Mouse (Mus musculus): ENCODE results near the gene Sf3a3. TPM values are rescaled to one million over a fixed set of nuclear protein-coding genes. Genes with fewer than 3 reads are reported as not detected.

Sf3a3 gene
- 37.1 and 37.2 TPM in 2 replicates for polyA plus RNA-seq (2015; fragmentation: Nextera tagmentation; extraction: Ambion mirVana)

- Histone ChIP-seq H3K4me1 (ENCODE audit: insufficient read depth) (peaks cover 16% of the 10 kb centered on the region), H3K27ac (ENCODE audit: low read depth) (peak within 1 kb of the TSS; percentile 61), H3K36me3 (replicated peaks; ENCODE audit: insufficient read depth, low read length) (peaks cover 33% of the 10 kb centered on the region), H3K27me3 (ENCODE audit: insufficient read depth, low read length) (no peaks in the 10 kb centered on the region), H3K4me2 (ENCODE audit: low read depth, low read length) (peak within 1 kb of the TSS; percentile 77), H3K4me3 (ENCODE audit: low read depth, low read length) (peak within 1 kb of the TSS; percentile 87), H3K9ac (replicated peaks) (peak within 1 kb of the TSS; percentile 87), H3K9me3 (ENCODE audit: low read length) (no peaks in the 10 kb centered on the region)
- under 1% methylated on average over 56 of the region's 57 CpGs for WGBS (ENCODE audit: insufficient replicate concordance)
- DNase-seq (peak; percentile 95), ATAC-seq (peak; percentile 90)
- TF ChIP-seq CTCF (IDR thresholded peaks at IDR 0.05; ENCODE audit: low read depth) (peak; percentile 94), EP300 (IDR thresholded peaks at IDR 0.05; ENCODE audit: low read depth) (0 out of 2 replicates have a peak, but pooled peaks have one; percentile 37)
These were observed at the start of gene Sf3a3 for GRCm38 (mm10) chr4:124714545-124715481. Sf3a3 (plus strand) TSS chr4:124714776.

GRCm38 (mm10) chr4:124667476-124668033 lies 47.0 kb upstream of the Sf3a3 start:
- ATAC-seq: no peak
- peaks cover 38% of the 10 kb centered on the region for H3K27me3 ChIP-seq (ENCODE audit: insufficient read depth, low read length)
- 36% methylated on average over 14 of the region's 14 CpGs for WGBS (ENCODE audit: insufficient replicate concordance)
- no peak overlapping the region for H3K9ac ChIP-seq (replicated peaks)
- H3K4me3 ChIP-seq (ENCODE audit: low read depth, low read length): no peak overlapping the region
- no peaks in the 10 kb centered on the region for H3K9me3 ChIP-seq (ENCODE audit: low read length)
- H3K27ac ChIP-seq (ENCODE audit: low read depth): no peak overlapping the region
- no peaks in the 10 kb centered on the region for H3K36me3 ChIP-seq (replicated peaks; ENCODE audit: insufficient read depth, low read length)
- no peak for DNase-seq
- H3K4me1 ChIP-seq (ENCODE audit: insufficient read depth): no peaks in the 10 kb centered on the region
- no peak for TF ChIP-seq EP300 (IDR thresholded peaks at IDR 0.05; ENCODE audit: low read depth)
- TF ChIP-seq CTCF (IDR thresholded peaks at IDR 0.05; ENCODE audit: low read depth): no peak
- no peak overlapping the region for H3K4me2 ChIP-seq (ENCODE audit: low read depth, low read length)

- no peak overlapping the region for H3K9ac ChIP-seq (replicated peaks)
- TF ChIP-seq EP300 (IDR thresholded peaks at IDR 0.05; ENCODE audit: low read depth): no peak
- TF ChIP-seq CTCF (IDR thresholded peaks at IDR 0.05; ENCODE audit: low read depth): no peak
- H3K4me1 ChIP-seq (ENCODE audit: insufficient read depth): no peaks in the 10 kb centered on the region
- H3K36me3 ChIP-seq (replicated peaks; ENCODE audit: insufficient read depth, low read length): no peaks in the 10 kb centered on the region
- H3K27ac ChIP-seq (ENCODE audit: low read depth): no peak overlapping the region
- no peak overlapping the region for H3K4me2 ChIP-seq (ENCODE audit: low read depth, low read length)
- 26% methylated on average over 8 of the region's 8 CpGs for WGBS (ENCODE audit: insufficient replicate concordance)
- peaks cover 38% of the 10 kb centered on the region for H3K27me3 ChIP-seq (ENCODE audit: insufficient read depth, low read length)
- DNase-seq (no peak), ATAC-seq (no peak)
- H3K9me3 ChIP-seq (ENCODE audit: low read length): no peaks in the 10 kb centered on the region
- no peak overlapping the region for H3K4me3 ChIP-seq (ENCODE audit: low read depth, low read length)
These were observed 46.5 kb upstream of the Sf3a3 start for GRCm38 (mm10) chr4:124668078-124668477.

GRCm38 (mm10) chr4:124670232-124670631 lies 44.3 kb upstream of the Sf3a3 start:
- Histone ChIP-seq H3K4me2 (ENCODE audit: low read depth, low read length) (no peak overlapping the region), H3K4me1 (ENCODE audit: insufficient read depth) (no peaks in the 10 kb centered on the region), H3K9me3 (ENCODE audit: low read length) (no peaks in the 10 kb centered on the region), H3K27me3 (ENCODE audit: insufficient read depth, low read length) (peaks cover 31% of the 10 kb centered on the region), H3K27ac (ENCODE audit: low read depth) (no peak overlapping the region), H3K36me3 (replicated peaks; ENCODE audit: insufficient read depth, low read length) (no peaks in the 10 kb centered on the region), H3K4me3 (ENCODE audit: low read depth, low read length) (no peak overlapping the region), H3K9ac (replicated peaks) (no peak overlapping the region)
- TF ChIP-seq CTCF (IDR thresholded peaks at IDR 0.05; ENCODE audit: low read depth) (no peak), EP300 (IDR thresholded peaks at IDR 0.05; ENCODE audit: low read depth) (no peak)
- DNase-seq (no peak), ATAC-seq (no peak)
- WGBS (ENCODE audit: insufficient replicate concordance): 49% methylated on average over 8 of the region's 8 CpGs

DNA sequence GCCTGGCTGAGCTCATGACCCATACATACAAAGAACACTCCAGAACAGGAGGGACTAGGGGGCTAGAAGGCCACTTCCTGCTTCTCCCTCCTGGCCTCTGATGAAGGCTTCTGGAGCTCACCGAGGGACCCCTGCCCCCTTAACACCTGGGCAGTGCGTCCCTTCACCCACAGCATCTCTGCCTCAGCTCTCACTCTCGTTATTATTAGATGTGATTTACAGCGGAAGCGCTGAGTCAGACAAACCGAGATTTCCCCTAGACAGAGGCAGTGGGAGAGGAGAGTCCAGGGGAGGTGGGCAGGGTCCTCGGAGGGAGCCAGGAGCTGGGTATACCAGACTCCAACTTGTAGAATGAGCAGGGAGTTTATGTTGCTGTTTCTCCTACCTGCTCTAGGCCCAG lies 43.0 kb upstream of the Sf3a3 start:
- Histone ChIP-seq H3K9me3 (ENCODE audit: low read length) (no peaks in the 10 kb centered on the region), H3K9ac (replicated peaks) (no peak overlapping the region), H3K4me3 (ENCODE audit: low read depth, low read length) (no peak overlapping the region), H3K4me2 (ENCODE audit: low read depth, low read length) (no peak overlapping the region), H3K4me1 (ENCODE audit: insufficient read depth) (no peaks in the 10 kb centered on the region), H3K27ac (ENCODE audit: low read depth) (no peak overlapping the region), H3K27me3 (ENCODE audit: insufficient read depth, low read length) (peaks cover 28% of the 10 kb centered on the region), H3K36me3 (replicated peaks; ENCODE audit: insufficient read depth, low read length) (no peaks in the 10 kb centered on the region)
- ATAC-seq: no peak
- TF ChIP-seq EP300 (IDR thresholded peaks at IDR 0.05; ENCODE audit: low read depth) (no peak), CTCF (IDR thresholded peaks at IDR 0.05; ENCODE audit: low read depth) (no peak)
- WGBS (ENCODE audit: insufficient replicate concordance): 25% methylated on average over 7 of the region's 7 CpGs
- no peak for DNase-seq
